Mouse (Mus musculus) hindbrain, postnatal 0 days (tissue): Measurements from ENCODE around the gene Tanc1. TPM values are rescaled to one million over a fixed set of nuclear protein-coding genes. Genes with fewer than 3 reads are reported as not detected.

ENCODE experiments used
- ATAC-seq: fragments of 200-750 bp; cut with Nextera tagmentation; 2 replicates; pipeline ENCODE4 v1.8.0; 2017; ENCODE audit warnings: mild to moderate bottlenecking, moderate TSS enrichment, moderate library complexity
- DNase-seq: peaks from one replicate; pipeline ENCODE4 v3.0.0-alpha.2; 2015; ENCODE audit warnings: low spot score
- H3K27ac ChIP-seq: fragments of 300-500 bp; sonication (generic); 2 replicates; pipeline ENCODE4 v1.5.1; 2014; ENCODE audit warnings: mild to moderate bottlenecking
- H3K27me3 ChIP-seq: fragments of 300-500 bp; sonication (generic); 2 replicates; pipeline ENCODE4 v1.6.1; 2014; ENCODE audit warnings: low read length, mixed read lengths; ENCODE audit not compliant: insufficient read depth
- H3K36me3 ChIP-seq: fragments of 300-500 bp; sonication (generic); 2 replicates; pipeline ENCODE4 v1.6.1; 2014; ENCODE audit warnings: low read length, mixed read lengths; ENCODE audit not compliant: insufficient read depth
- H3K4me1 ChIP-seq: fragments of 300-500 bp; sonication (generic); 2 replicates; pipeline ENCODE4 v1.6.1; 2014; ENCODE audit warnings: antibody characterized with exemption, low read length, mixed read lengths; ENCODE audit not compliant: insufficient read depth
- H3K4me2 ChIP-seq: fragments of 300-500 bp; sonication (generic); 2 replicates; pipeline ENCODE4 v1.6.1; 2014; ENCODE audit warnings: low read depth, mild to moderate bottlenecking, low read length, moderate library complexity, mixed read lengths
- H3K4me3 ChIP-seq: fragments of 300-500 bp; sonication (generic); 2 replicates; pipeline ENCODE4 v1.5.1; 2014; ENCODE audit warnings: low read length
- H3K9ac ChIP-seq: fragments of 300-500 bp; sonication (generic); replicated peaks from 2 replicates; pipeline ENCODE4 v1.6.1; 2014; ENCODE audit warnings: mild to moderate bottlenecking, low read length, moderate library complexity, mixed read lengths
- H3K9me3 ChIP-seq: fragments of 300-500 bp; sonication (generic); 2 replicates; pipeline ENCODE4 v1.6.1; 2016; ENCODE audit warnings: low read length, mixed read lengths
- CTCF ChIP-seq: IDR thresholded peaks from 2 replicates; pipeline ENCODE4 v1.5.1; 2016; ENCODE audit warnings: antibody characterized with exemption, control low read depth, low read depth
- WGBS: fragments of 180-500 bp; shearing (Covaris S2); extraction: QIAGEN DNeasy Blood & Tissue Kit; methylation state at CpG from one replicate; pipeline ENCODE4 v1.1.7; 2014; 5-methylcytosine and 5-hydroxymethylcytosine counted together
- polyA plus RNA-seq: library from polyadenylated mRNA; unstranded; fragments of >200 nt; fragmentation: Nextera tagmentation; extraction: Ambion mirVana; gene quantifications from 2 replicates; pipeline ENCODE4 v1.2.1, GENCODE M21; 2015
- total RNA-seq: library from RNA; depleted of rRNA; stranded (reverse); fragments of >200 nt; gene quantifications from 2 replicates; pipeline ENCODE4 v1.2.3, GENCODE M21; 2014

Gene Tanc1
- total and polyA plus RNA-seq, 2 experiments from 2014 or later = 4.2 to 12.1 TPM

DNA sequence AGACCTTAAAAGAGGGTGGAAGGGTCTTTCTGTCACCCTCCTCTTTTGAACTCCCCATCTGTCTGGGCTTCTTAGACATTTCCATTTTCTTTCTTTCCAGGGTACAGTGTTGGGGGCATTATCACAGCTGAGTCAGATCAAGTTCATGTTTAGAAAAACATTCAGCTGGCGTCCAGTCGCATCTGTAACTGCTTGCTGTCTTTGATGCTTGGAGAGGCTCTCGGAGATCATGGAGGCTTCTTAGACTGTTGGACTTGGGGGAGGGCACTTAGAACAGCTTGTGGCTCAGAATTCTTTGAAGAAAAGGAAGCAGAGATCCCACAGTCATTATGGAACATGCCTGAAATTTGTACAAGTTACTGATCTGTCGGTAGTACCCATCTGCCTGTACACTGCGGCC, 121.6 kb downstream of the Tanc1 start:
- Histone ChIP-seq H3K27ac (no peak overlapping the region), H3K4me3 (no peak overlapping the region), H3K36me3 (no peaks in the 10 kb centered on the region), H3K9me3 (no peaks in the 10 kb centered on the region), H3K4me1 (peaks cover 16% of the 10 kb centered on the region), H3K4me2 (no peak overlapping the region), H3K27me3 (no peaks in the 10 kb centered on the region), H3K9ac (no peak overlapping the region)
- WGBS = 81% methylated on average over 5 of the region's 5 CpGs
- ATAC-seq (no peak), DNase-seq (no peak)
- TF ChIP-seq CTCF = no peak

DNA sequence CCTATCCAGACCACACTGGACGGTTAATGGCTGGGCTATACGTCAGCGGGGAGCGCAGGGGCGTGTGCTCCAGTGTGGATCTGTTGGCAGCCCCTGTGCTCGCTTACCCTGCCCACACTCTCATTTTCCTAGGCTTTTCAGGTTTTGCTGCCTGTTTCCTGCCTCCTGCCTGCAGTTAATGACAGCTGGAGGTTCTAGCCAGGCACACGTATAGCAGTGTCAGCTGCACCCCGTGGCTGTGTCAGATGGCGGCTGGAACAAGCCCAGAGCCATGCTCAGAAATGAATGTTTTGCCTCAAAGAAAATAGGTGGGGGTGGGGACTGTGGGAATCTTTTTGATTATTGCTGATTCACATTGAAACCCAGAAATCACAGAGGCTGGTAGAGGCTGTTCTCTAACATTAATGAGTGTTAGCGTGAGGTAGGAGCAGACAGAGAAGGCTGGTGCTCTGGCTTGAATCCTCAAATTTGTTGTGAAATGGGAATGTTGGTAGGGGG, 124.6 kb downstream of the Tanc1 start:
- H3K4me3 ChIP-seq = no peak overlapping the region
- WGBS = 29% methylated on average over 10 of the region's 10 CpGs
- H3K27ac ChIP-seq = peak overlapping the region; percentile 76
- no peak overlapping the region for H3K9ac ChIP-seq
- no peak for TF ChIP-seq CTCF
- peak overlapping the region; percentile 21; the same call in 1 of the 2 replicates for H3K4me2 ChIP-seq
- no peaks in the 10 kb centered on the region for H3K27me3 ChIP-seq
- peaks cover 16% of the 10 kb centered on the region for H3K4me1 ChIP-seq
- ATAC-seq (peak; percentile 89), DNase-seq (peak; percentile 86)
- no peaks in the 10 kb centered on the region for H3K9me3 ChIP-seq
- no peaks in the 10 kb centered on the region for H3K36me3 ChIP-seq

DNA sequence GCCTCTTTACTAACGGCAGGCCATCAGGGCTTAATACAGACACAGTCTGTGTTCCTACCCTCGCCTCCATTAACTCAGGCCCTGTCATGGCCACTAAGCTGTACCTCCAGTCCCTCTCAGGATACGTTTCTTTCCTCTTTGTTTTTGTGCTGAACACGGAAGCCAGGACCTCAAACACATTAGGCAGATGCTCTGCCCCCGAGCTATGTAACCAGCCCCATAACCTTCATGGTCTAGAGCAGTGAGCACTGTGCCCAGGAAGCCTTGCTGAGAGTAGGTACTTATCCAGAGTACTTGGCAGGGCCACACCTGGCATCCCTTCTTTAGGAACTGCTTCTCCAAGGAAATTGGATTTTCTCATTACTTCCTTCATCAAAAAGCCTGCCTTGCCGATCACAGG, 125.5 kb downstream of the Tanc1 start:
- Histone ChIP-seq H3K4me1 (peaks cover 16% of the 10 kb centered on the region), H3K4me3 (no peak overlapping the region), H3K36me3 (no peaks in the 10 kb centered on the region), H3K27ac (peak overlapping the region; percentile 76; the same call in 1 of the 2 replicates), H3K9me3 (no peaks in the 10 kb centered on the region), H3K4me2 (no peak overlapping the region), H3K9ac (no peak overlapping the region), H3K27me3 (no peaks in the 10 kb centered on the region)
- TF ChIP-seq CTCF = no peak
- ATAC-seq = no peak
- WGBS = 74% methylated on average over 6 of the region's 6 CpGs
- DNase-seq = no peak

DNA sequence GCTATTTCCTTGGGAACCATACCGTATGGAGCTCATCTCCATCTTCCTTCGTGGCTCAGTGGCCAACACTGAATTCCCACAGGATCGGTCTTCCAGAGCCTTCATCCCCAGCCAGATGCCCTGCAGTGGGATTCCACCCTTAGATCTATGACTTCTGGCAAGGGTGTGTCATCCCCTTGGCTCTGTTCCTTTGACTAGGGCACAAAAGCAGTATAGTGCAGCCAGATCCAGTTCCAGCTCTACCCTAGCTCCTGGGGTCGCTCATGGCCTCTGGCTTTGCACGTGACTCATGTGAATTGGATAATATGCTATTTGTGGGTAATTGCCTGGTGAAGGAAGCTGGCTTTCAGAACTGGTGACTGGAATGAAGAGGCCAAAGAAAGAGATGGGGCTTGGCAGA, 126.5 kb downstream of the Tanc1 start:
- H3K9me3 ChIP-seq = no peaks in the 10 kb centered on the region
- peaks cover 16% of the 10 kb centered on the region for H3K4me1 ChIP-seq
- no peak overlapping the region for H3K4me2 ChIP-seq
- no peak overlapping the region for H3K27ac ChIP-seq
- WGBS = 68% methylated on average over 5 of the region's 5 CpGs
- DNase-seq = no peak
- no peak overlapping the region for H3K9ac ChIP-seq
- no peak for ATAC-seq
- H3K4me3 ChIP-seq = no peak overlapping the region
- TF ChIP-seq CTCF = no peak
- no peaks in the 10 kb centered on the region for H3K27me3 ChIP-seq
- no peaks in the 10 kb centered on the region for H3K36me3 ChIP-seq

DNA sequence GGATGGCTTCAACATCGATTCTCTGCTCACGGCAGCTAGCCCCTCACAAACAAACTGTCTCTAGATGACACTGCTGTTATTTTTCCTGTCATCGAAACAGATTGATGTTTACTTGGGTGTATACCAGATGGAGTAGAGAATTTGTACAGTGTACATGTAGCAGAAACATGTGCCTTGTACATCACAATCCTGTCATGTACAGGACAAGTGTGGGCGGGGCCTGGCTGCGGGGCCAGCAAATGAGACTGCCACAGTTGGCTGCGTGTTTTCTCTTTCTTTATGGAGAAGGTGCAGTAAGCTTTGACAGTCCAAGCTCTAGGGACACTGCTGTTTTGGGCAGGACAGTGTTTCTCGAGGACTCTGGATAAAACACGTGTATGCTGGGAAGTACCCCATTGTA, 127.2 kb downstream of the Tanc1 start:
- 76% methylated on average over 8 of the region's 8 CpGs for WGBS
- no peak overlapping the region for H3K27ac ChIP-seq
- TF ChIP-seq CTCF = no peak
- no peak for DNase-seq
- H3K27me3 ChIP-seq = no peaks in the 10 kb centered on the region
- no peak overlapping the region for H3K4me2 ChIP-seq
- H3K9ac ChIP-seq = no peak overlapping the region
- H3K9me3 ChIP-seq = no peaks in the 10 kb centered on the region
- ATAC-seq = no peak
- H3K4me3 ChIP-seq = no peak overlapping the region
- peaks cover 16% of the 10 kb centered on the region for H3K4me1 ChIP-seq
- H3K36me3 ChIP-seq = no peaks in the 10 kb centered on the region

DNA sequence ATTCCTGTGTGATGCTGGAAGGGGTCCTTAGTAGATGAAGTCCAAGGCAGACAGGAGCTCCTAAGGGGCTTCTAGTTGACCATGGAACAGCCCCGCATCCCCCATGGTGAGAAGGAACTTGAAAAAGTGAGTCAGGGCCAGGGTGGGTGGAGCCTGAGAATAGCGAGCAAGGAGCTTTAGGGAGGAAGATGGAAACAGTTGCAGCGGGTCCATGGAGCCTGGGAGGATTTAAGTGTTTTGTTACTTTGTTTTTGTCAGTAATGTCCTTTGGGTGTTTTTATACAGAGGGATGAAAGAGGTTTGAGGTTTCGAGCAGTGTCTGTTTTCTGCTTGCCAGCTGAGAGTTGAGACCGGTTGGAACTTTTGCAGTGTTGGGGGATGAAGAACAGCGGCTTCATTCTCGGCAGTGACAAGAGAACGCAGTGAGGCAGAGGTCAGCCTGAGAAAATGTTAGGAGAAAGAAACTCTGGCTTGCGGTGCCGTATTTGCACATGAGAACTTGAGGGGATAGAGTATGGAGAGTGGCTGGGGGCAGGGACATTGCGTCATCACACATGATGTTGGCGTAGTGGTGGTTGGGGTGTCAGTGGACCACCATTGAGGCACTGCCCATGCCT, 130.8 kb downstream of the Tanc1 start:
- DNase-seq = no peak
- Histone ChIP-seq H3K27ac (no peak overlapping the region), H3K36me3 (no peaks in the 10 kb centered on the region), H3K9ac (no peak overlapping the region), H3K4me1 (peaks cover 7% of the 10 kb centered on the region), H3K4me2 (no peak overlapping the region), H3K4me3 (no peak overlapping the region), H3K27me3 (no peaks in the 10 kb centered on the region), H3K9me3 (no peaks in the 10 kb centered on the region)
- no peak for ATAC-seq
- WGBS = 72% methylated on average over 12 of the region's 12 CpGs
- TF ChIP-seq CTCF = no peak

DNA sequence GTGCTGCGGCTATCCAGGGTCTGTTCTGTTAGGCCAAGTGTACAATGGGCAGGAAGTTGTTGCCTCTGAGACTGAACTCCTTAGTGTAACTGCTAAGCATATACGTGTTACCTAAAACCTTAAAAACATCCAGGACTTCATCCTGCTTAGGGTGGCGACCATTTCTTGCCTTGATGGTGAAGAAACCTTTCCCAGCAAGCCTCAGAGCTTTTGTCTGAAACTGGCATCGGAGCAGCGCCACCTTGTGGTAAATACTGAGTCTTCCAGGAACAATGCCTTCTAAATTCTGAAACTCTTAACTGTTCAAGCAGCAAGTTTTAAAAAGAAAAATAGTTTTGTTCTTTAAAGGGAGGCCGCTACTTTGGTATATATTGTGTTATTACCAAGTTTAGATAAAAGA, 133.6 kb downstream of the Tanc1 start:
- Histone ChIP-seq H3K27ac (no peak overlapping the region), H3K4me3 (no peak overlapping the region), H3K9me3 (no peaks in the 10 kb centered on the region), H3K36me3 (no peaks in the 10 kb centered on the region), H3K27me3 (no peaks in the 10 kb centered on the region), H3K4me2 (no peak overlapping the region), H3K4me1 (no peaks in the 10 kb centered on the region), H3K9ac (no peak overlapping the region)
- peak; percentile 86 for TF ChIP-seq CTCF
- 32% methylated on average over 6 of the region's 6 CpGs for WGBS
- ATAC-seq (peak; percentile 38; the same call in 1 of the 2 replicates), DNase-seq (peak; percentile 89)
